Mouse (Mus musculus): Measurements from ENCODE around the gene Cks2.
"Not testable (repeated sequence)": the region's sequence is repeated elsewhere in the genome, so short reads cannot be mapped to it uniquely, and the experiment has no call there.

Cks2 gene

DNA sequence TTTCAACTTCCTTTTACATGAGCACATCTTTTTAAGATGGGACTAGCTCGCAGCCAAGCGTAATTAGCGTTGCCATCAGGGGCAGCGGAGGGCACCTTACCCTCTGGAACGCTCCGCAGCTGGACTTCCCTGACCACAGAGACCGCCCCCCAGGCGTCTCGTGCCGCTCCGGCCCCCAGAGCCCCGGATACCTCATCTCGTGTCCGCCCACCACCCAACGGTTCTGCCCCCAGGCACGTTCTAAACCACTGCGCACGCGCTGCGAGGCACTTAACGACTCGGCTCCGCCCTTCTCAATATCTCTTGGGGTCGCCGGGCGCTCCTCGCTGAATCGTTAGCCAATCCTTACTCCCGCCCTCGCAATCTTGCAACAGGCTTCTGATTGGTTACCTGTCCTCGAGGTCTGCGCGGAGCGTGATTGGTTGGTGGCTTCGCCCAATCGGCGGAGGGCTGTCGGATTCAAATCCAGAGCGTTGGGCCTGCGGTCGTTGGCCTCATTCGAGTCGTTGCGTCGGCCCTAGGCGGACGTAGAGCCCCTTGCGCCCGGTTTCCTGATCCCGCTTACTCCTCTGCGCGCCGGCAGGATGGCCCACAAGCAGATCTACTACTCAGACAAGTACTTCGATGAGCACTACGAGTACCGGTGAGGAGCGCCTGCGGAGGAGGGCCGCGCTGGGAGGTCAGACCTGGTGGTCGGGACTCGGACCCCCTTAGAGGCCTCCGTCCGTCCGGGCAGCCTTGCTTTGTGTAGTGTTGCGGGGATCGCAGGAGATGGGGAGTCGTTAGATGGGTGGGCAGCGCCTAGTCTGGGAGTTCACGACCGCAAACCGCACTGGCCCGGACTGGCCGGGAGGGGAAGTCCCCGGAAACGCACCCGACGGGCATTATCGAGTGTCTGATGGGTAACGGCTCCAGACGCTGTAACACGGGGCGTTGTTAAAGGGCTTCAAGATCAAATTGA lies at the start of gene Cks2:
TSS of gene Cks2 (plus strand) at position 404 of the 961 bp plus-strand sequence.
- DNase-seq = peak; percentile 96

DNA sequence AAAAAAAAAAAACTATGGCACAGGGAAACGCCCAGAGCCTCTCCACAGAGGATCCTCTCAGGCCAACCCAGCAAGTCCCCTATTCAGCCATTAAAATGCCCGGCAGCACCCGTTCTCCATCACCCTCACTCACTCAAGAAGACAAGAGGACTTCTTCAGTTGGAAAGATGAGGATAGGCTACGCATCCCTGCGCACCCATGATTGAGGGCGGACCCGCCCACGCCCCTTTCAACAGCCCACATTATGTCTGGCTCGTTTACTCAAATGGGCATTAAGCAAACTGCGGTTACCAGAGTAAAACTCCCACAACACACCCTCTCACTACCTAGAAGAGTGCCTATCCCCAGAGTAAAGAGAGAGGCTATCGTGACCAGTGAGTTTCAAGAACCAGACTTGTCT lies 49.6 kb upstream of the Cks2 start:
- DNase-seq = no peak

DNA sequence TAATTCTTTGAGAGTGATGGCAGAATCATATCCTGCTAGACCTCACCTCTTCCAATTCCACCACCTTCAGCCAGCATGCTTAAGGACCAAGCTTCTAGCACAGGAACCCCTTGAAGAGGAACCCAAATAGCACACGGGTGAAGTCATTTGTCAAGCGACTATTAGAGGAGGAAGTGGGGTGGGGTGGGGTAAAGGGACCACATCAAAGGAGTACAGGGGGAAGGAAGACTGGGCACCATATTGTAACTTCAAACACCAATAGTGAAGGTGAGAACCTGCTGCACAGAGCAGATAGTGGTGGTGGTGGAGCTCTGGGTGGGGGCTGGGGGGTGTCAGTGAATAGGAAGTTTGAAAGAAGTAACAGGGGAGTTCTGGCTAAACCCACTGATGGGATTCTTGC lies 47.0 kb upstream of the Cks2 start:
- no peak for DNase-seq

DNA sequence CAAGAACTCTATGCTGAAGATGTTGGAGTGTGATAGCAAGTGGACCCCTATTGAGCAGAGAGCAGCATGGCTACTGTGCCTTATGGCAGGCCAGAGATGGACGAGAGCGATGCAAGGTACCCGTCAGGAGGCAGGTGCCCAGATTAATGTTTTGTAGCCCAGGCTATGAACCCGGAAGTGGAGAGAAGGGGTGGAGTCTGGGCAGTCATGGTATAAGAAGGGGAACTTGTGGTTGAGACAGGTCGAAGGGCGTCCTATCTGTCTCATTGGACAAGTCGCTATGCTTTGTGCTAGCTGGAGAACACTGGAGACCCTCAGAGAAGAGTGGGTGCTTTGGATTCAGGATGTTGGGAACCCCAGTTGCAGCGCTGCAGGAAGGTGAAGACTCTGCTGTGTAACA lies 44.9 kb upstream of the Cks2 start:
- DNase-seq = no peak

DNA sequence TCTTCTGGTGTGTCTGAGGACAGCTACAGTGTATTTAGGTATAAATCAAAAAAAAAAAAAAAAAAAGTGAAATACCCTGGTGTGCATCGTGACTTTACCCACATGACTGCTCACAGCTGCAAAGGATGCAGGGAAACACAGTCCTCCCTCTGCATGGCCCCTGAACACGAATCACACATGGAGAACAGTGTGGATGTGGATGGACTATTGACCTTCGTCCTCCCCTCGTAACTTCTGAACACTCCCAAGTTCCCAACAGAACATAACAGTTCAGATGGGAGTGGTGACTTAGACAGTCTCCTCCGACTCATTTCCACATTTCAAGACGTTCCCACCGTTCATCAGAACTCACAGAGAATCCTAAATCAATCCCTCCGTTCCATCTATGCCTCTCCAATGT lies 42.3 kb upstream of the Cks2 start:
- no peak for DNase-seq

DNA sequence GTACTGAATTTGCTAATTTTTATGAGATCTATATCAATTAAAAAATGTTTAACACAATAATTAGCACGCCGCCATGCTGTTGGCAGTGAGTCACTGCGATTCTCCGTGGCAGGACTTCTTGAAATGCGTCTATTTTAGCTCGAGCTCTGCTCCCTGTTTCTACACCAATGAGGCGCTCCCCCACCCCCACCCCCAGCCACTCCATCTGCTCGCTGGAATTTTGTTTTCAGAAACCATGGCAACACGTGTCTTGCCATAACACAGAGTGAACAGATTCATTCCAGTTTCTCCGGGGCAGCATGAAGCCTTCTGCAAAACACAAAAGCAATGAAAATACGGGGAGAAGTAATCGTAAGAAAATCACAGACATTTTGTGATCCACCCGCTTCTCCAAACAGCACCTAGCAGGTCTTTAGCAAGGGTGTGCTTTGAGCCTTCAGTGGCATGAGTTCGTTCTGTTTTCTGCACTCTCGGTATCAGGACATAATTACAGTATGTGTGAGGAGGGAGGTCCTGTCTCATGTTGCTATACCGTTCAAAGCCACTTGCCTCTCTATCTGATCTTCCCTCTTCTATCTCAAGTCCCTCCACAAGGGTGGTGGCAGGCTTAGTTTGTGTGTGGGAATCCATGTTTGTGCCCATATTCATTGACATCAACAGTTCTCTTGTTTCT lies 41.7 kb upstream of the Cks2 start:
- DNase-seq = no peak

DNA sequence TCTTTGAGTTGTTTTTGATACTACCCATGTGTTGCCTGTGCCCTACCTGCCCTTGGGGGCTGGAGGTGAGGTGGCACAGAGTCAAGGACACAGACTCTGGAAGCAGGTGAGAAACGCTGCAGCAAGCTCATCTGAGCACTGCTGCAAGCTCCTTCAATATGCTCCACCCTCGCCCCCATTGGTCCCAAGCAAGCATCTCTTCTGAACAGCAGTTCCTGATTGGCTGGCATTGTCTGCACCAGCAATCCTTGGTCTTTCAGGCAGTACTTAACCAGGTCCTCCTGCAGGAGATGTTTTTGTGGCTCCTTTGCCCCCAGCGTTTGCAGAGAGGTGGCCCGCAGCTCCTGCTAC lies 41.2 kb upstream of the Cks2 start:
- no peak for DNase-seq

DNA sequence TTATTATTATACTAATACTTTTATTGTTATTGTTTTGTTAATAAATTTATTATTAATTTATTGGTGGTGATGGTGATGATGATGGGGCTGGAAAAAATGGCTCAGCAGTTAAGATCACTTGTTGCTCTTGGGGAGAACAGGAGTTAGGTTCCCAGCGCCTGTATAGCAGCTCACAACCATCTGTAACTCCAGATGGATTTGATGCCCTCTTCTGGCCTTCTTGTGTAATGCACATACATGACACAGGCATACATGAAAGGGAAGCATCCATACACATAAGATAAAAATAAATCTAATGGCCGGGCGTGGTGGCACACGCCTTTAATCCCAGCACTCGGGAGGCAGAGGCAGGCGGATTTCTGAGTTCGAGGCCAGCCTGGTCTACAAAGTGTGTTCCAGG lies 35.8 kb upstream of the Cks2 start:
- DNase-seq = no peak

DNA sequence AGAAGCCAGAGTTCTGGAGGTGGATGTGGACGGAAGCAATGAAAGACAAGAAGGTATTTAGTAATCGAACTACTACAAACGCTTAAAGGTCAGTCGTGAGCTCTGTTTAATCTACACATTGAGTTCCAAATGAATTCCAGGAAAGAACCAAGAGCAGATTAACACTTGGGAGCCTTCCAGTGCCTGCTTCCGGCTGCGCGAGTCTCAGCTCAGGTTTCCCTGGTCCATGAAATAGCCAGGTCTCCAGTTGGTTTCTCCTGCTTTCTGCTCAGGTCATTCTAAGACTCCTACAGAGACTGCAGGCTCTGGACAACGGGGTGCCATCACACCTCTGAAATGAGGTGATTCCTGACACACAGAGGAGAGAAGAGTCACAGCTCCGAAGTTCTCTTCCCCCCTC lies 34.0 kb upstream of the Cks2 start:
- no peak for DNase-seq

DNA sequence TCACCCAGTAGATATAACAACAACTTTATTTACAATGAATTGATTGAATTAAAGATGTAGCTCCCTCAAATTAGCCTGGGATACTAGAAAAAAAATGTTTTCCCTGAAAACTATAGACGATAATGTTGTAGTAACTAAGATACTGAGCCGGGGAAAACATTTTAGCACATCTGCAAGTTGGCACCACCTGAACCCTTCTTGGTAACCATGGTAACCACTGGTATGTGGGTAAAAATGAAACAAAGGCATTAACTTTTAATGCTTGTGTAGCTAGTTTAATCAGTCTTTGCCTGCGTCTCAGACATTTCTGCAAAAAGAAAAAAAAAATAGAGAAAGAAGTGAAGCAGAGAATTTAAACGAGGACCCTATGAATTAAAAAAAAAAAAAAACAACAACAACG lies 33.5 kb upstream of the Cks2 start:
- DNase-seq = no peak

DNA sequence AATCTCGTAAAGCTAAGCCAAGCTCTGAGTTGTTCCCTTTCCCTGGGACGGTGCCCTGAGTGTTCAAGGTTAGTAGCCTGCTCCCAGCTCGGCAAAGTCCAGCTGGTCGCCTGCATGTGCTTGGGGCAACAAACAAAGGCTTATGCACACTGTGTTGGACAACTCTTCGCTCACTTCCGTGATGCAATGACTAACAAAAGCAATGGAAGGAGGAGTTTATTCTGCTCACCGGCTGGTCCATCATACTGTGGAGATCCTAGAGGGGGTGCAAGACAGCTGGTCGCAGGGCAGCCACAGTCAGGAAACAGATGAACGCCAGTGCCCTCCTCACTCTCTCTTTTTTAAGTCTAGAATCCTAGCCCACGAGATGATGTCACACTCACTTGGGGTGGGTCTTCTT lies 29.2 kb upstream of the Cks2 start:
- DNase-seq = no peak

DNA sequence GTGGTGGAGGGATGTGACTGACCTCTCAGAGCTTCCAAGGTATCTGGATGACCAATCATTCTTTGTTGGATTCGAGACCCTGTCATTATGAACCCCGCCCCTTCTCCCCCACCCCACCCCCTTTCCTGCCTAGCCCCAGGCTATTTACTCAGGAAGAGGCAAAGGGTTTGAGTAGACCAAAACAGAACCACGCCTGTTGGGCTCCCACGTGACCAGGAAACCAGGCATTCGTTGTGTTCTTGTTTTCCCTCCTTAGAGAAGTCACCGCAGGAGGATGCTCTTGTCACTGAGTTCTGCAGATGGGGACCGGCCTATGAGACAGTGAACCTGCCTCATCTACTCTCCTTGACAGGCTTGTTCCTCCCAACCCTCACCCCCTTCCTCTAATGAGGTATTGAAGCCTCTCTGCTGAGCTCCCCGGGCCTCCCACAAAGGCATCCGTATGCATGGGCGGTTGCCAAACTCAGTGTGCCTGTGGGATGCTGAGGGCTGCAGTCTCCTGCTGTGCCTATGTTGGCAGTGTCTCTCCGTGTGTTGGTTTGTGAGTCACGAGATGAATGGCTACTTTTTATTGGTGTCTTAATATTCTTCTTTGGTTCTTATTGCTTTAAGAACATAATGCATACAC lies 28.5 kb upstream of the Cks2 start:
- no peak for DNase-seq

DNA sequence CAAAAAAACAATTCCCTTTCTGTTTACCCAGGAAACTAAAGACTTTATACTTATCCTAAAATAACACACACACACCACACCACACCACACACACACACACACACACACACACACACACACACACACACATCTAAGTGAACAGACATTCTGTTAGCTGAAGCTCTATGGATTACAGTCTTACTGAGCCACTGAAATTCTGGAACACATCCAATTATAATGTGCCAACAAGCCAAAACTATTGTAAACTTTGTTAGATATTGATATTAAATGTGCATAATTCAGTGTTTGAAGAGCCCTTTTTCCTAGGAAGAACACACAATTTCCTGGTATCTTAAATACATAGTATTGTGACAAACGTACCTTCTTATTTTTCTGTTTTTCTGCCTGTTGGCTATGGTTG lies 27.7 kb upstream of the Cks2 start:
- DNase-seq = no peak

DNA sequence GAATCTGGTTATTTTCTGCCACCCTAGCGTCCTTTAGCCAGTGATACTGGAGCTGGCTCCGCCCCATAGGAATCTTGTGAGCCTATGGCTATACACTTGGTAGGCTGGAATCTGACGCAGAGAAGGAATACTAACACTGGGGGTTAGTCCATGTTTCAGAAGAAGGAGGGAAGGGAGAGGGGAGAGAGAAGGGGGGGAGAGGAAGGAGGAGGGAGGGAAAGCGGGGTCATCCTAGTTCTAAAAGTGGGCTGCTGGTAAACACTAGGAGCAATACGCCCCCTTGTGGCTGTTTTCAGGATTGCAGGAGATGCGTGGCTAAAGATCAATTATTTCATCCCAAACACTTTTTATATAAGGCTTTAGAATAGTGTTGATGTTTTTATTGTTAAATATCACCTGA lies 27.2 kb upstream of the Cks2 start:
- peak; percentile 68 for DNase-seq

DNA sequence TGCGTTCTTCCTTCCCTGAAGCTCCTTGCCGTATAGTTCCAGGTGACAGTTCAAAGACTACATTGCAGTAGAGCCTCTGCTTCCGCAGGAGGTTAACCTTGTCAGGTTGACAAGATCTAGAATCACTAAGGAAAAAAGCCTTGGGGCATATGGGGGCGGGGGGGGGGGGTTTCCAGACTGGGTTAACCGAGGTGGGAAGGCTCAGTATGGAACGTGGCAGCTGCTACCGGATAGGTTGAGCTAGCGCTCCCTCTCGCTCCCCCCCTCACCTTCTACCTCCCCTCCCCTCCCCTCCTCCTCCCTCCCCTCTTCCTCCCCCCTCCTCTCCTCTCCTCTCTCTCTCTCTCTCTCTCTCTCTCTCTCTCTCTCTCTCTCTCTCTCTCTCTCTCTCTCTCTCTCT lies 26.4 kb upstream of the Cks2 start:
- no peak for DNase-seq

DNA sequence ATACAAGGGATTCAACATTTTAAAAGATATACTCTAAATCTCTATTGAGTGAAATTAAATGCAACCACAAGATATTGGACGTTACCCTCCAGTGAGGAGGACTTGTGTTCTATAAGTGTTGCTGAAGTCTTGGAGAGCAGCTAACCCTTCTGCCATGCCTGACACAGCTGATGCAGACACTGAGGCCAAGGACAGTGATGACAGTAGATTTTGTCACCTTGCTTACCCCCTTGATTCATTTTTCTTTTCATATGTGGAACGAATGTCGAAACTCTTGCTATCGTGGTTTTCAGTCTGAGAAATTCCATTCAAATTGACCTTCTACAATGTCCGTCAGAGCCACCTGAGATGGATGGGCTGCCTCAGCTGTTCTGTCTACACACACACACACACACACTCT lies 22.4 kb upstream of the Cks2 start:
- no peak for DNase-seq

DNA sequence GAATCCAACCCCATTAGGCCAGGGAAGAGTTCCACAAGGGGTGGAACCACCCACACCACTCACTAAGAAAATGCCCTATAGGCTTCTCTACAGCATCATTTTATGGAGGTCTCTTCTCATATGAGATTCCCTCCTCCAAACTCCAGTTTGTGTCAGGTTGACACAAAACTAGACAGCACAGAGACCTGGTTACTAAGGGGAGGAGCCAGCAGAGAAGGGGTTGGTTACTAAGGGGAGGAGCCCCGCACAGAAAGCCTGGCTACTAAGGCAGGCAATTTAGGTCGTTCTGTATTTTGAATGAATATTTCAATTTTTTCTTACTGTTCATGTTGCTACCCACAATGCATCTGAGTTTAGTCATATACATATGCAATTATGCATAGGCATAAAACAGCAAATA lies 21.4 kb upstream of the Cks2 start:
- no peak for DNase-seq

DNA sequence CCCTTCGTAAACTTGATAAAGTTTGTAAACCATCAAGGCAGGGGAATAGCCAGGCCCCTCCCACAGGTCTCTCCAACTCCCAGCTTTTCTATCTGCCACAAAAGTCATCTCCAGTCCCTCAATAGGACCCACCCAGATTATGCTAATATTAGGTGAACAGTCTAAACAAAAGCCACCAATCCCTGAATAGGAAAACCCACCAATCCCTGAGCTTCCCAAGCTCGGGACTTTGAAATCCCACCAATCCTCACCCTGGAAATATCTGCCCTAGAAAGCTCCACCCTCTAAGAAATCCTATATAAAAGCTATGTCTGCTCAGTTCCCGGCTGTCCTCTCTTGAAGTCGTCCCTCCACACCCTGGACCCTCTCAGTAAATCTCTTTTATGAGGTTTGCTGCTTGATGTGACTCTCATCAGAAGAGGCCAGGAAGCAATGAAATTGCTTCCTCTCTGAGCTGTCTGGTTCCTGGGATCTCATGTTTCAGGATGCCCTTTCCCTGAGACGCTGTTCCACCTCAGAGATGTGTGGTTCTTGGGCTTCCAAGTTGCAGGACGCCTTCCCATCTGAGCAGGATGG lies 16.7 kb upstream of the Cks2 start:
- DNase-seq = no peak

DNA sequence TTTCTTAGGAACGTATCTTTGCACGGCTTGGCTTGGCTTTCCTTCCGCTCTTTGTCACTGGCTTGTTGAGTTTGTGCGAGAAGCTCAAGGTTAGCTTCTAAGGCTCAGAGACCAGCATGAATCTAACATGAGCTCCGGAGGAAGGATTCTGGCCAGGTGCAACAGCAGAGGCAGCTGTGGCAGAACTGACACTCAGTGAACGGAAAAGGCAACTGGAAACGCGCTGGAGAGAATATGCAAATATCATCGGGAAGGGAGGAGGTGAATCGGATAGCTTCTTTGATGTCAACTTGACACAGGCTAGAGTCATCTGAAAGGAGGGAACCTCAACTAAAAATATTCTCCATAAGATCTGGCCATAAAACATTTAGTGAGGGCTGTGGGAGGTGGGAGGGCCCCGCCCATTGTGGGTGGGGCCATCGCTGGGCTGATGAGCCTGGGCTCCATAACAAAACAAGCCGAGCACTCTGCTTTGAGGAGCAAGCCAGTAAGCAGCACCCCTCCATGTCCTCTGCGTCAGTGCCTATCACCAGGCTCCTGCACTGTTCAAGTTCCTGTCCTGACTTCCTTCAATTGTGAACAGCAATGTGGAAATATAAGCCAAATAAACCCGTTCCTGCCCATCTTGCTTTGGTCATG lies 13.6 kb upstream of the Cks2 start:
- DNase-seq = no peak

DNA sequence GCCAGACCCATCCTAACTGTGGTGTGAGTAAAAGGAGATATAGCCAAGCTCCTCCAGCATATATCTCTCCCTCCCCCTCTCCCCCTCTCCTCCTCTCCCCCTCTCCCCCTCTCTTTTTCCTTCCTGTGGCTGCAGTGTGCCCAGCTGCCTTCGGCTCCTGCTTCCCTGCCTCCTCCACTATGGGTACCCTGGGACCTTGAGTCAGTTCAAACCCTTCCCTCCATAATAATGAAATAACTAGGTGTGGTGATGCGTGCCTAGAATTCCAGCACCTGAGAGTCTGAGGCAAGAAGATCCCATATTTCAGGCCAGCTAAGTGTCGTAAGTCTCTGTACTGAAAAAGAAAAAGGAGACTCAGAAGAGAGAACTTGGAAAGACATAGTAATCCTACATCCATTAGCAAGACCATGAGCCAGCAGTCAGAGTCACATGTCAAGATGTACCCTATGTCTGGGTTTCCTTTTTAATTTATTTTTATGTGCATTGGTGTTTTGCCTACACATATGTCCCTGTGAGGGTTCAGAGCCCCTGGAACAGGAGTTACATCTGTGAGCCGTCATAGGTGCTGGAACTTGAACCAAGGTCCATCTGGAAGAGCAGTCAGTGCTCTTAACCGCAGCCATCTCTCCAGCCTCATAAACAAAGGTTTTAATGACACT lies 12.3 kb upstream of the Cks2 start:
- no peak for DNase-seq

DNA sequence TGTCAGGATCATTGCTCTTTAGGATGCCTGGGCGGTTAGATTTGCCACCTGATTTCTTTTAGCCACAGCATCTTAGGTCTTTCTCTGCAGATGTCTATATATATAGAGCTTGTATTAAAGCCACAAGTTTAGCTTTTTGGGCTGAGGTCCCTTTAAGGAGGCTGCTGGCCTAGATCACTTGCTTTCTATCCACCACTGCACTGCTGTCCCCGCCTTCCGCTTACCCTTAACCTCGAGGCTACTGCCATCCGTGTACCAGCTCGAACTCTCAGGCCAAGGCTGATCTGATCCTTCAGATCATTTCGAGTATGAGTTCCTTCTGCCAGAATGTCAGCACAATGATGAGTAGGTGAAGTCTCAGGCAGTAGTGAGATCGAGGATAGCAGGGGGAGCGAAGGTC lies 9.6 kb upstream of the Cks2 start:
- not testable (repeated sequence) for DNase-seq

DNA sequence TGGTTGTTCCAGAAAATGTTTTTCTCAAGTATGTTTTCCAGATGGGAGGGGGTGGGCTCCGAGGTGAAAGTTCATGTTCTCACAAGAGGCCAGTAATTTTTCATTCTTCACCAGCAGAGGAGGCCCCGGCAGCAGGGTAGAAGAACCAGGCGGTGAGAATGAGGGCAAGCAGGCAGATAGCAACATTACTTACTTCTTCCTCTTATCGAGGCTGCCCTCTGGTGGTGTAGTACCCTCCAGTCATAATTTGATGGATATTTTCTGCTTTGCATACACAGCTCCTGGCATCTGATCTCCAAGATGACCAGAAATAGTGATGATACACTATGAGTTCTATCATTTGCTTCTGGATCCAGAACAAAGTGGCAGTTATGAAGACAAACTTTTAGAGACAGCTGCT lies 6.1 kb upstream of the Cks2 start:
- DNase-seq = peak; percentile 44

DNA sequence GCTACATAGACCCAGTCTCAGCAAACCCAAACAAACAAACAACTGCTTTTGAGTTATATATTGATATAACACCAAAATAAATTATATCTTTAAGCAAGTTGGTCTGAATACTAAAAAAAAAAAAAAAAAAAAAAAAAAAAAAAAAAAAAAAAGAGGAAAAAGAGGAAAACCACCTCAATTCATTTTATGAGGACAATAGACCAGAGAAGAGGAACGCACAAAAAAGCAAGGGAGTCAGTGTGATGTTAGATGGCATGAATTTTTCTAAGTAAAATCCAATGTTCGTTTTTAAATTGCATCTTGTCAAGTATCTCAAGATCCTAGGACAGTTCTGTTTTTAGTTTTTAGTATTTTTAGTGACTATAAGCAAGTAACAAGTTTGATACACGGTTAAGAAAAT lies 3.6 kb upstream of the Cks2 start:
- no peak for DNase-seq

All from thymus, postnatal 4 days (tissue).